Comparison of ENCODE assay signal across 8 mouse cellular contexts in the genomic region with DNA sequence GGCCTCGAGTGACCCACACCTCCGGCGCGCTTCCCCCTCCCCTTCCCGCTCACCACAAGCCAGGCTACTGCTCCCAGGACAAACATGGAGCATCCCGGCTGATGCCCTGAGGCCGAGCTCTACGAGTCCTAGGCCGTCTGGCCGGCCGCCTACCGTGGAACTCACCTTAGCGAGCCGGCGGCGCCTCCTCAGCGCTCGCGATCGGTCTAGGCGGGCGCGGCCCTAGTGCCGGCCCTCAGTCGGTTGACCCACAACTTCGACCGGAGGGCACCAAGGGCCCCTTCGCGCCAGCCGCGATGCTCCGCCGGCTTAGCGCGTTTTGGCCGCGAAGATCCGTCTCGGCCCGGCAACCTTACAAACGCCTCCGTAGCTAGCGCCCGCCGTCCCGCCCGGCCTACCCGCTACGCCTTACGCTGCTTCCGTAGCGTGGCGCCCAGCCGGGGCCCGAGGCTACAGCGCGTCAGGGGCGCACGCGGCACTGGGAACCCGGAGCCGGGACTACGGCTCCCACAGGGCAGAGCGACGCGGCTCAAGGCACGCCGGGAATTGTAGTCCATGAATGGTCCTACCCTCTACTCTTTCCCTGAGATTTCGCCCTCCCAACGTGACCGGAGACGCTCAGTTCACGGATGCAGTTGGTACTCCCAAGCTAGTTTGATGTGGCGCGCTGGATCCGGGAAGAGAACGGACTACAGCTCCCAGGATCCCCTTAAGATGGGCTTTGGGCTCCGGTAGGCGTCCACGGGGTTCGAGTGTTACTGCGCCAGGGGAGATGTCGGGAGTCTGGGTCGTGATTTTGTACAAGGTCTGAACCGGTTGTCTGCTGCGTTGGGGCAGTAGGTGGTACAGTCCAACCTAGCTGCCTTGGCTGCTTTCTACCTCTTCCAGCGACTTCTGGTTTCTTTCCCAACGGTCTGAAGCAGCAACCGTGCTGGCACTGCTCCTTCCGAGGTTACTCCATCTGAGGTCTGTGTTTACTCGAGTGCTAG. TPM values are rescaled to one million over a fixed set of nuclear protein-coding genes. Genes with fewer than 3 reads are reported as not detected.
DNase-seq lines count a peak whose midpoint lies in the region; ATAC-seq and TF ChIP-seq lines count a peak whose summit lies in the region.

Gene Capn15 (minus strand): TSS at position 491 of the 989 bp plus-strand sequence.

- no peak for TF ChIP-seq CTCF in kidney, postnatal 0 days (IDR thresholded peaks at IDR 0.05; ENCODE audit: low read depth)

- ATAC-seq in erythroid progenitor cell, adult 5-6 weeks (replicated peaks; ENCODE audit: low FRiP score, poor library complexity, severe bottlenecking), result peak; percentile 89
- peak; percentile 98 for ATAC-seq in heart, embryonic 12.5 days (ENCODE audit: insufficient number of reproducible peaks, low FRiP score)
- ATAC-seq in kidney, postnatal 0 days (replicated peaks; ENCODE audit: low FRiP score, low read depth), result peak; percentile 97
- ATAC-seq in liver, embryonic 11.5 days (replicated peaks; ENCODE audit: low FRiP score), result peak; percentile 97
- ATAC-seq in stomach, embryonic 14.5 days (ENCODE audit: insufficient number of reproducible peaks, insufficient read depth, low FRiP score, low read depth), result peak; percentile 99

- peak within 1 kb of the TSS; percentile 86 for H3K4me2 ChIP-seq in heart, embryonic 12.5 days
- peak within 1 kb of the TSS; percentile 94 for H3K4me2 ChIP-seq in kidney, postnatal 0 days (ENCODE audit: low read length)
- peak within 1 kb of the TSS; percentile 95 for H3K4me2 ChIP-seq in liver, embryonic 11.5 days
- peak within 1 kb of the TSS; percentile 88 for H3K4me2 ChIP-seq in stomach, embryonic 14.5 days (replicated peaks; ENCODE audit: low read depth, low read length)

- H3K27me3 ChIP-seq in heart, embryonic 12.5 days (replicated peaks), result no peaks in the 10 kb centered on the region
- H3K27me3 ChIP-seq in kidney, postnatal 0 days (ENCODE audit: insufficient read depth, low read length), result no peaks in the 10 kb centered on the region
- no peaks in the 10 kb centered on the region for H3K27me3 ChIP-seq in liver, embryonic 11.5 days (replicated peaks; ENCODE audit: control insufficient read depth, insufficient read depth, low read length)
- H3K27me3 ChIP-seq in stomach, embryonic 14.5 days (ENCODE audit: control insufficient read depth, insufficient read depth, low read length), result no peaks in the 10 kb centered on the region

- H3K9ac ChIP-seq in heart, embryonic 12.5 days, result peak within 1 kb of the TSS; percentile 85
- H3K9ac ChIP-seq in kidney, postnatal 0 days (ENCODE audit: low read depth, low read length), result peak within 1 kb of the TSS; percentile 92
- H3K9ac ChIP-seq in liver, embryonic 11.5 days (ENCODE audit: low read depth, low read length), result peak within 1 kb of the TSS; percentile 94
- peak within 1 kb of the TSS; percentile 90 for H3K9ac ChIP-seq in stomach, embryonic 14.5 days (replicated peaks; ENCODE audit: low read depth, low read length)

- DNase-seq in CD4-positive helper T cell, adult 2 months (ENCODE audit: low read depth, low spot score), result peak; percentile 93
- peak; percentile 96 for DNase-seq in brain, embryonic 18.5 days (ENCODE audit: low read depth, low spot score)
- DNase-seq in kidney, postnatal 0 days (ENCODE audit: low spot score), result peak; percentile 99
- DNase-seq in liver, embryonic 11.5 days (ENCODE audit: low spot score), result peak; percentile 87
- peak; percentile 92 for DNase-seq in naive thymus-derived CD4-positive, alpha-beta T cell, adult 2 months (ENCODE audit: low read depth)

- H3K4me1 ChIP-seq in heart, embryonic 12.5 days (replicated peaks), result peaks cover 28% of the 10 kb centered on the region
- H3K4me1 ChIP-seq in kidney, postnatal 0 days (replicated peaks; ENCODE audit: insufficient read depth, low read length), result peaks cover 11% of the 10 kb centered on the region; the same call in 1 of the 2 replicates
- peaks cover 27% of the 10 kb centered on the region for H3K4me1 ChIP-seq in liver, embryonic 11.5 days (replicated peaks; ENCODE audit: control insufficient read depth, insufficient read depth, low read length)
- H3K4me1 ChIP-seq in stomach, embryonic 14.5 days (ENCODE audit: control insufficient read depth, insufficient read depth, low read length), result peaks cover 9% of the 10 kb centered on the region

- H3K36me3 ChIP-seq in heart, embryonic 12.5 days, result peaks cover 20% of the 10 kb centered on the region
- H3K36me3 ChIP-seq in kidney, postnatal 0 days (ENCODE audit: insufficient read depth, low read length), result peaks cover 12% of the 10 kb centered on the region; the same call in 1 of the 2 replicates
- no peaks in the 10 kb centered on the region; the same call in 1 of the 2 replicates for H3K36me3 ChIP-seq in liver, embryonic 11.5 days (ENCODE audit: control insufficient read depth, insufficient read depth, low read length)
- H3K36me3 ChIP-seq in stomach, embryonic 14.5 days (ENCODE audit: control insufficient read depth, insufficient read depth, low read length), result peaks cover 5% of the 10 kb centered on the region

- H3K27ac ChIP-seq in heart, embryonic 12.5 days (ENCODE audit: poor library complexity, severe bottlenecking), result peak within 1 kb of the TSS; percentile 83
- peak within 1 kb of the TSS; percentile 85 for H3K27ac ChIP-seq in kidney, postnatal 0 days
- H3K27ac ChIP-seq in liver, embryonic 11.5 days (ENCODE audit: low read depth, low read length), result peak within 1 kb of the TSS; percentile 79
- peak within 1 kb of the TSS; percentile 83 for H3K27ac ChIP-seq in stomach, embryonic 14.5 days (ENCODE audit: low read length)

- H3K9me3 ChIP-seq in heart, embryonic 12.5 days (replicated peaks), result no peaks in the 10 kb centered on the region
- H3K9me3 ChIP-seq in kidney, postnatal 0 days (replicated peaks; ENCODE audit: low read length), result no peaks in the 10 kb centered on the region
- no peaks in the 10 kb centered on the region for H3K9me3 ChIP-seq in liver, embryonic 11.5 days (ENCODE audit: control insufficient read depth, low read length)
- H3K9me3 ChIP-seq in stomach, embryonic 14.5 days (ENCODE audit: control insufficient read depth, low read depth, low read length), result no peaks in the 10 kb centered on the region

- peak within 1 kb of the TSS; percentile 82 for H3K4me3 ChIP-seq in heart, embryonic 12.5 days
- H3K4me3 ChIP-seq in kidney, postnatal 0 days (replicated peaks; ENCODE audit: low read depth, low read length), result peak within 1 kb of the TSS; percentile 89
- peak within 1 kb of the TSS; percentile 93 for H3K4me3 ChIP-seq in liver, embryonic 11.5 days (ENCODE audit: low read depth, low read length)
- H3K4me3 ChIP-seq in stomach, embryonic 14.5 days (ENCODE audit: low read depth, low read length), result peak within 1 kb of the TSS; percentile 72

- WGBS in heart, embryonic 12.5 days, result under 1% methylated on average over 91 of the region's 91 CpGs
- under 1% methylated on average over 91 of the region's 91 CpGs for WGBS in kidney, postnatal 0 days
- WGBS in liver, embryonic 11.5 days, result under 1% methylated on average over 91 of the region's 91 CpGs
- WGBS in stomach, embryonic 14.5 days, result under 1% methylated on average over 91 of the region's 91 CpGs

RNA-seq across cellular contexts. Expression of gene Capn15, which starts in this region (rescaled TPM):
- total RNA-seq in erythroid progenitor cell, adult 5-6 weeks (2015; ENCODE audit: low replicate concordance), result 9.6 and 9.7 TPM in 2 replicates
- 5.7 and 9.1 TPM in 2 replicates for total RNA-seq in erythroid progenitor cell, adult 5-6 weeks (2017; ENCODE audit: low replicate concordance)
- 16.9 and 18.0 TPM in 2 replicates for polyA plus RNA-seq in heart, embryonic 12.5 days (2016; fragmentation: Nextera tagmentation; extraction: Ambion mirVana)
- polyA plus RNA-seq in kidney, postnatal 0 days (2015; fragmentation: Nextera tagmentation; extraction: Ambion mirVana), result 17.0 and 19.8 TPM in 2 replicates
- polyA plus RNA-seq in liver, embryonic 11.5 days (2014; fragmentation: Nextera tagmentation; extraction: Ambion mirVana), result 23.0 and 27.4 TPM in 2 replicates
- polyA plus RNA-seq in stomach, embryonic 14.5 days (2014; fragmentation: Nextera tagmentation; extraction: Ambion mirVana), result 23.9 and 27.1 TPM in 2 replicates

Comparison
In these comparisons a context has a peak if more than half of its experiments do, and no peak if none do; other contexts are left out.
1. Peak in every context shown above with its lines: DNase-seq, ATAC-seq, H3K4me3 ChIP-seq and H3K27ac ChIP-seq.